Mouse (Mus musculus) stomach, adult 2 months (tissue): ENCODE measurements around the gene Fos. TPM values are rescaled to one million over a fixed set of nuclear protein-coding genes. Genes with fewer than 3 reads are reported as not detected.

Source experiments
- polyA plus RNA-seq: library from polyadenylated mRNA; depleted of rRNA; stranded (reverse); fragments of >200 nt; gene quantifications from 2 replicates; pipeline ENCODE4 v1.2.3, GENCODE M21; 2012; rRNA removed

The Fos gene
- 53.9 and 68.9 TPM in 2 replicates for polyA plus RNA-seq

DNA sequence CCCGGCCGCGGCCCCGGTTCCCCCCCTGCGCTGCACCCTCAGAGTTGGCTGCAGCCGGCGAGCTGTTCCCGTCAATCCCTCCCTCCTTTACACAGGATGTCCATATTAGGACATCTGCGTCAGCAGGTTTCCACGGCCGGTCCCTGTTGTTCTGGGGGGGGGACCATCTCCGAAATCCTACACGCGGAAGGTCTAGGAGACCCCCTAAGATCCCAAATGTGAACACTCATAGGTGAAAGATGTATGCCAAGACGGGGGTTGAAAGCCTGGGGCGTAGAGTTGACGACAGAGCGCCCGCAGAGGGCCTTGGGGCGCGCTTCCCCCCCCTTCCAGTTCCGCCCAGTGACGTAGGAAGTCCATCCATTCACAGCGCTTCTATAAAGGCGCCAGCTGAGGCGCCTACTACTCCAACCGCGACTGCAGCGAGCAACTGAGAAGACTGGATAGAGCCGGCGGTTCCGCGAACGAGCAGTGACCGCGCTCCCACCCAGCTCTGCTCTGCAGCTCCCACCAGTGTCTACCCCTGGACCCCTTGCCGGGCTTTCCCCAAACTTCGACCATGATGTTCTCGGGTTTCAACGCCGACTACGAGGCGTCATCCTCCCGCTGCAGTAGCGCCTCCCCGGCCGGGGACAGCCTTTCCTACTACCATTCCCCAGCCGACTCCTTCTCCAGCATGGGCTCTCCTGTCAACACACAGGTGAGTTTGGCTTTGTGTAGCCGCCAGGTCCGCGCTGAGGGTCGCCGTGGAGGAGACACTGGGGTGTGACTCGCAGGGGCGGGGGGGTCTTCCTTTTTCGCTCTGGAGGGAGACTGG, at the start of gene Fos:
Fos (plus strand) TSS at position 410 of the 817 bp plus-strand sequence.

Other genes with a start within 250 kb of the Fos start
- 0.47 and 1.1 TPM in 2 replicates for gene Mlh3, start 203.3 kb upstream of the Fos start, polyA plus RNA-seq
- 0.88 and 1.3 TPM in 2 replicates for gene Acyp1, start 185.5 kb upstream of the Fos start, polyA plus RNA-seq
- 0.12 and 0.14 TPM in 2 replicates for gene Zc2hc1c, start 185.3 kb upstream of the Fos start, polyA plus RNA-seq
- gene Nek9, start 134.5 kb upstream of the Fos start, polyA plus RNA-seq, result 6.2 and 6.3 TPM in 2 replicates
- 190 and 255 TPM in 2 replicates for gene Tmed10, start 99.0 kb upstream of the Fos start, polyA plus RNA-seq
- 3.8 and 7.5 TPM in 2 replicates for gene Jdp2, start 125.1 kb downstream of the Fos start, polyA plus RNA-seq
- gene Batf, start 212.8 kb downstream of the Fos start, polyA plus RNA-seq, result 1.0 and 3.0 TPM in 2 replicates